Mouse (Mus musculus) embryonic facial prominence, embryonic 11.5 days (tissue): ENCODE measurements around the gene Gsto1. TPM values are rescaled to one million over a fixed set of nuclear protein-coding genes. Genes with fewer than 3 reads are reported as not detected.

Experiments
- ATAC-seq: fragments of 200-750 bp; cut with Nextera tagmentation; replicated peaks from 2 replicates; pipeline ENCODE4 v1.8.0; 2017; ENCODE audit warnings: low read depth; ENCODE audit not compliant: insufficient number of reproducible peaks, low FRiP score, low TSS enrichment
- DNase-seq: peaks from one replicate; pipeline ENCODE4 v3.0.0-alpha.2; 2015; ENCODE audit warnings: low spot score
- H3K27ac ChIP-seq: fragments of 300-500 bp; sonication (generic); replicated peaks from 2 replicates; pipeline ENCODE4 v1.5.1; 2014; ENCODE audit warnings: mild to moderate bottlenecking, low read depth, low read length, control low read depth
- H3K27me3 ChIP-seq: fragments of 300-500 bp; sonication (generic); 2 replicates; pipeline ENCODE4 v1.6.1; 2014; ENCODE audit warnings: mild to moderate bottlenecking, low read length, moderate library complexity, mixed read lengths; ENCODE audit not compliant: control insufficient read depth, insufficient read depth
- H3K36me3 ChIP-seq: fragments of 300-500 bp; sonication (generic); replicated peaks from 2 replicates; pipeline ENCODE4 v1.6.1; 2014; ENCODE audit warnings: low read depth, mild to moderate bottlenecking, low read length, moderate library complexity, mixed read lengths; ENCODE audit not compliant: control insufficient read depth, insufficient read depth
- H3K4me1 ChIP-seq: fragments of 300-500 bp; sonication (generic); 2 replicates; pipeline ENCODE4 v1.6.1; 2014; ENCODE audit warnings: low read length, mixed read lengths; ENCODE audit not compliant: control insufficient read depth, insufficient read depth
- H3K4me2 ChIP-seq: fragments of 300-500 bp; sonication (generic); 2 replicates; pipeline ENCODE4 v1.6.1; 2014; ENCODE audit warnings: low read depth, mild to moderate bottlenecking, control low read depth, low read length, moderate library complexity
- H3K4me3 ChIP-seq: fragments of 300-500 bp; sonication (generic); 2 replicates; pipeline ENCODE4 v1.5.1; 2014; ENCODE audit warnings: low read depth, low read length, control low read depth
- H3K9ac ChIP-seq: fragments of 300-500 bp; sonication (generic); replicated peaks from 2 replicates; pipeline ENCODE4 v1.6.1; 2014; ENCODE audit warnings: mild to moderate bottlenecking, control low read depth, low read length
- H3K9me3 ChIP-seq: fragments of 300-500 bp; sonication (generic); replicated peaks from 2 replicates; pipeline ENCODE4 v1.6.1; 2016; ENCODE audit warnings: mild to moderate bottlenecking, low read length, inconsistent platforms, mixed read lengths; ENCODE audit not compliant: control insufficient read depth
- WGBS: fragments of 180-500 bp; shearing (Covaris S2); extraction: QIAGEN DNeasy Blood & Tissue Kit; methylation state at CpG from one replicate; pipeline ENCODE4 v1.1.7; 2014; 5-methylcytosine and 5-hydroxymethylcytosine counted together
- polyA plus RNA-seq: library from polyadenylated mRNA; unstranded; fragments of >200 nt; fragmentation: Nextera tagmentation; extraction: Ambion mirVana; gene quantifications from 2 replicates; pipeline ENCODE4 v1.2.1, GENCODE M21; 2014

Gsto1 gene
- polyA plus RNA-seq, 1 experiment from 2014 or later = 196 TPM

DNA sequence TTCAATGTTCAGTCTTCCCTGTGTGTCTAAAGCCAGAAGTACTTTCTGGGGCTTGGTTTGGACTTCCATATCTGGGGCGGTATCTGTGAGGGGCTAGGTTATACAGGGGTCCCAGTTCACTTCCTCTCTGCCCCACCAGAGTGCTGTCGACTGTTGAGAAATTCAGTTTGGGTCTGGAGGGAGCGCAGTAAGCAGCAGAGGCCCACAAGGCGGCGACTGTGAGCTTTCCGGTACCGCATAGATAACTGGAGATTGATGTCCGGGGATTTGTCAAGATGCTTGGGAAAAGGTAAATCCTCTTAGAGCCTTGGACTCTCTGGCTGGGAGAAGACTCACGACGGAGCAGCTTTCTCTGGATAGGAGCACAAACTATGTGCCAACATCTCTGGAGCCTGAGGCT lies 16.7 kb downstream of the Gsto1 start:
- Histone ChIP-seq H3K27me3 (no peaks in the 10 kb centered on the region), H3K9ac (no peak overlapping the region), H3K9me3 (no peaks in the 10 kb centered on the region), H3K27ac (no peak overlapping the region), H3K36me3 (no peaks in the 10 kb centered on the region), H3K4me2 (no peak overlapping the region), H3K4me1 (no peaks in the 10 kb centered on the region), H3K4me3 (no peak overlapping the region)
- 20% methylated on average over 10 of the region's 10 CpGs for WGBS
- no peak for ATAC-seq
- peak; percentile 49 for DNase-seq

GRCm38 (mm10) chr19:47876252-47876651 lies 21.5 kb downstream of the Gsto1 start:
- Histone ChIP-seq H3K9me3 (no peaks in the 10 kb centered on the region), H3K27ac (no peak overlapping the region), H3K36me3 (no peaks in the 10 kb centered on the region), H3K4me2 (no peak overlapping the region), H3K4me1 (no peaks in the 10 kb centered on the region), H3K27me3 (no peaks in the 10 kb centered on the region), H3K4me3 (no peak overlapping the region), H3K9ac (no peak overlapping the region)
- DNase-seq (no peak), ATAC-seq (no peak)
- WGBS = 76% methylated on average over 15 of the region's 15 CpGs

DNA sequence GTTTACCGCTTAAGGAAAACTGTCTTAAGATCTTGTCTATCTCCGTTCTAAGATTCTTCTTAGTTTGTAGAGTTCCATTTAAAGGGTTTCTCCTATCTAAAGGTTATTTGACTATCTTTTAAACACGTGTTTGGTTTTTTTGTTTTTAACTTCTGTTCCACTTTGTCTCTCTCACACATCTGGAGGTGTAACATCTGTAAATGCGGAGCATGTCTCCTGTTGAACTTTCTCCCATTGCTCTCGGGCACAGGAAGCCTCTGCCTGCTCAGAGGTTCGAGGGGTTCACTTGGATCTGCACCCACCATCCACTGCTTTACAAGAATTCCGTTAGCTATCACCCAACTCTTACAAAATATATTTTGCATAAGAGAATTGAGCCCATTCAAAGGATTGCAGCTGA lies 26.8 kb downstream of the Gsto1 start:
- Histone ChIP-seq H3K4me3 (no peak overlapping the region), H3K27ac (no peak overlapping the region), H3K4me1 (no peaks in the 10 kb centered on the region; the same call in 1 of the 2 replicates), H3K4me2 (no peak overlapping the region), H3K9ac (no peak overlapping the region), H3K27me3 (no peaks in the 10 kb centered on the region), H3K36me3 (no peaks in the 10 kb centered on the region), H3K9me3 (no peaks in the 10 kb centered on the region)
- no peak for ATAC-seq
- DNase-seq = no peak
- WGBS = 79% methylated on average over 7 of the region's 7 CpGs

GRCm38 (mm10) chr19:47882151-47882881 lies 27.5 kb downstream of the Gsto1 start:
- Histone ChIP-seq H3K9me3 (no peaks in the 10 kb centered on the region), H3K4me2 (no peak overlapping the region), H3K4me3 (no peak overlapping the region), H3K4me1 (no peaks in the 10 kb centered on the region; the same call in 1 of the 2 replicates), H3K36me3 (no peaks in the 10 kb centered on the region), H3K27ac (no peak overlapping the region), H3K27me3 (no peaks in the 10 kb centered on the region), H3K9ac (no peak overlapping the region)
- peak; percentile 49; the same call in 1 of the 2 replicates for ATAC-seq
- WGBS = 27% methylated on average over 11 of the region's 11 CpGs
- peak; percentile 90 for DNase-seq

- Histone ChIP-seq H3K27me3 (no peaks in the 10 kb centered on the region), H3K36me3 (no peaks in the 10 kb centered on the region), H3K4me2 (no peak overlapping the region), H3K9me3 (no peaks in the 10 kb centered on the region), H3K4me3 (no peak overlapping the region), H3K4me1 (no peaks in the 10 kb centered on the region; the same call in 1 of the 2 replicates), H3K9ac (0 out of 2 replicates have a peak overlapping the region, but pooled peaks have one; percentile 9), H3K27ac (no peak overlapping the region)
- DNase-seq (no peak), ATAC-seq (no peak)
- 46% methylated on average over 9 of the region's 9 CpGs for WGBS
Observed at GRCm38 (mm10) chr19:47882882-47883254, 28.1 kb downstream of the Gsto1 start.

DNA sequence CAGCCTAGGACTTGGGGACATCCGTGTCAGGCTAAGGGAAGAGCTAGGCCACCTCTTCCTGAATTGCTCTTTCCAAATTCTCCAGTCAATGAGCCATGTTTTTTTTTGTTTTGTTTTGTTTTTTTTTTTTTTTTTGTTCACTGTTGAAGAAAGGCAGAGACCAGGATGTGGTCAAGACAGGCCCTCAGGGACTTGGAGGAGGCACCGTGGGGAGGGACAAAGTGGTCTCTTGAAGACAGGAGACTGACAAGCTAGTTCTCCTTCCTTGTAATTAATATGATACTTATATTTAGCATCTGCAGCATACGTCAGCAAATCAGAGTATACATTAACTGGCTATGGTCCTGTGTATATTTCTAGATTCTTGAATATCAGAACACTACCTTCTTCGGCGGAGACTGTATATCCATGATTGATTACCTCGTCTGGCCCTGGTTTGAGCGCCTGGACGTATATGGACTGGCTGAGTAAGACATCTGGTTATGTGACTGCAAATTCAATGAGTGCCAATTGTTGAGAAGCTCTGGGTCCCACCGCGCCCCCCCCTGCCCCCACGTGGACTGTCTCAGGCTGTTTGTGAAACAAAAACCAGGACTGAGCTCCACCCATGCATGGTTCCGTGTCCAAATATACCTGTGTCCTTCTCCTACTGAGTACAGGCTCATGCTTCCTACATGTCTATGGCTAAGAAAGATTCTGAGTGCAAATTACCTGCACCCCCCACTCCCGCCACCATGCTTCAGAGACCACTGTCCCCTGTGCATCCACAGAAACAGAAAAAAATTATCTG lies 29.7 kb downstream of the Gsto1 start:
- Histone ChIP-seq H3K9me3 (no peaks in the 10 kb centered on the region), H3K4me3 (no peak overlapping the region), H3K27me3 (no peaks in the 10 kb centered on the region), H3K4me2 (no peak overlapping the region), H3K9ac (no peak overlapping the region), H3K4me1 (no peaks in the 10 kb centered on the region; the same call in 1 of the 2 replicates), H3K27ac (no peak overlapping the region), H3K36me3 (no peaks in the 10 kb centered on the region)
- WGBS = 77% methylated on average over 13 of the region's 13 CpGs
- ATAC-seq = no peak
- no peak for DNase-seq

- Histone ChIP-seq H3K9ac (no peak overlapping the region), H3K36me3 (no peaks in the 10 kb centered on the region), H3K4me1 (no peaks in the 10 kb centered on the region; the same call in 1 of the 2 replicates), H3K27ac (no peak overlapping the region), H3K4me2 (no peak overlapping the region; the same call in 1 of the 2 replicates), H3K9me3 (no peaks in the 10 kb centered on the region), H3K4me3 (no peak overlapping the region), H3K27me3 (no peaks in the 10 kb centered on the region)
- ATAC-seq = no peak
- 61% methylated on average over 7 of the region's 7 CpGs for WGBS
- DNase-seq = no peak
Observed at GRCm38 (mm10) chr19:47885191-47885743, 30.5 kb downstream of the Gsto1 start.

DNA sequence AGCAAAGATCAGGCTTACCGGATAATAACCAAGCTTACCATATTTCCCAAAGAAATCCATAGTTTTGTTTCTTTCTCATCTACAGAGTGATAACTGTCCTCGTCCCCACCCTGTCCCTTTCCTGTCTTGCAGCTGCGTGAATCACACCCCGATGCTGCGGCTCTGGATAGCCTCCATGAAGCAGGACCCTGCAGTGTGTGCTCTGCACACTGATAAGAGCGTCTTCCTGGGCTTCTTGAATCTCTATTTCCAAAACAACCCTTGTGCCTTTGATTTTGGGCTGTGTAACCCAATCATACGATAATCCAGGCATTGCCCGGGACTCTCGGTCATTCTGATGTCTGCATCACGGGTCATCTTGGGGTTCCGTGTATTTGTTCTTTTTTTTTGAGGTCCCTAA lies 31.1 kb downstream of the Gsto1 start:
- ATAC-seq (no peak), DNase-seq (no peak)
- H3K27ac ChIP-seq = no peak overlapping the region
- no peaks in the 10 kb centered on the region; the same call in 1 of the 2 replicates for H3K4me1 ChIP-seq
- no peak overlapping the region for H3K4me2 ChIP-seq
- no peak overlapping the region for H3K9ac ChIP-seq
- WGBS = 87% methylated on average over 11 of the region's 11 CpGs
- H3K9me3 ChIP-seq = no peaks in the 10 kb centered on the region
- no peaks in the 10 kb centered on the region for H3K36me3 ChIP-seq
- no peak overlapping the region for H3K4me3 ChIP-seq
- no peaks in the 10 kb centered on the region for H3K27me3 ChIP-seq
